Mouse (Mus musculus) brain, embryonic 18.5 days (tissue): ENCODE measurements around the gene Fis1.
"Not testable (repeated sequence)": the region's sequence is repeated elsewhere in the genome, so short reads cannot be mapped to it uniquely, and the experiment has no call there.

Experiments used
- DNase-seq: peaks from one replicate; pipeline ENCODE4 v3.0.0-alpha.2; 2012; ENCODE audit warnings: low read depth, low spot score

Gene Fis1

DNA sequence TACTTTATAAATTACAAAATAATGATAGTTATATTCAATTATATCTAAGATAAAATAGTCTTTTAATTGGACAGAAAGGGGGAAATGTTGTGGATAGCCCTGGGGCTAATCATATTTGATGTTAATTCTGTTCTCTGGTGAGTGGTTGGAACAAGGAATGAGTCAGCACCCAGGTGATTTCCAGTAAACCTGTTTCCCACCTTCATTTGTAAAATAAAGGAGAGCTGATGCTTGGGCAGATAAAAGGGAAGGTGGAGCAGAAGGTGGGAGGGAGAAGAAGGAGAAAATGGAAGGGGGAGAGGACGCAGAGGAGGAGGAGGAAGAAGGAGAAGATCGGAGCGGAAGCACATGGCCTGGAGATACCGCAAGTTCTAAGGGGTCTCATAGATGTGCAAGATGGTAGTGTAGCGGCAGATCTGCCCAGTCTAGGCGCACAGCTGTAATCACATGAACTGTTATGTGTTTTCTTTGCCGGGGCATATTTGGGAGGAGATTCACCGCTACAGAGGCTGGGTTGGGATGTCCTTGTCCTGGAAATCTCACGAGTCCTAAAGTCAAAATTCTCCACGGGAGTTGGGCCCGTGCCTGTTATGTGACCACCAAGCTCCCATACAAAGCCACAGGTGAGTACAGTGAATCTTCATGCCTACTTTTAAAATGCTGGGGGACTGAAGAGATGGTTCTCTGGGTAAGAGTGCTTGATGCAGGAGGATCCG lies 12.1 kb upstream of the Fis1 start:
- DNase-seq, result no peak

- DNase-seq, result no peak
These were observed 10.3 kb upstream of the Fis1 start for GRCm38 (mm10) chr5:136942781-136943180.

DNA sequence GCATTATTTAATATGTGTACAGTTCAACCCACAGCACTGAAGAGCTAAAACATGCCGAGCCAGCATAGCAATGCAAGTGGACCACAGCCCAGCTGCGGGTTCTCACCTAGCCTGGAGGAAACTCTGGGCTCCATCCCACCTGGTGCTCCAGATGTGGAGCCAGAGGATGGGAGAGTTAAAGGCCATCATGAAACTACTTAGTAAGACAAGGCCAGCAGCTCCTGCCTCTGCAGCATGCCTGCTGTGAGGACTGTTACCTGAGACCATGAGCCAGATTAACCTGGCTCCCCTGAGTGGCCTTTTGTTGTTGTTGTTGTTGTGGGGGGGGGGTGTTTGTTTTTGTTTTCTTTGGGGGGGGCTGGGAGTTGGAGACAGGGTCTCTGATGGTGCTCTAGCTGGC lies 9.7 kb upstream of the Fis1 start:
- DNase-seq, result no peak

GRCm38 (mm10) chr5:136945084-136945483 lies 8.0 kb upstream of the Fis1 start:
- DNase-seq, result no peak

GRCm38 (mm10) chr5:136947874-136948273 lies 5.2 kb upstream of the Fis1 start:
- no peak for DNase-seq

DNA sequence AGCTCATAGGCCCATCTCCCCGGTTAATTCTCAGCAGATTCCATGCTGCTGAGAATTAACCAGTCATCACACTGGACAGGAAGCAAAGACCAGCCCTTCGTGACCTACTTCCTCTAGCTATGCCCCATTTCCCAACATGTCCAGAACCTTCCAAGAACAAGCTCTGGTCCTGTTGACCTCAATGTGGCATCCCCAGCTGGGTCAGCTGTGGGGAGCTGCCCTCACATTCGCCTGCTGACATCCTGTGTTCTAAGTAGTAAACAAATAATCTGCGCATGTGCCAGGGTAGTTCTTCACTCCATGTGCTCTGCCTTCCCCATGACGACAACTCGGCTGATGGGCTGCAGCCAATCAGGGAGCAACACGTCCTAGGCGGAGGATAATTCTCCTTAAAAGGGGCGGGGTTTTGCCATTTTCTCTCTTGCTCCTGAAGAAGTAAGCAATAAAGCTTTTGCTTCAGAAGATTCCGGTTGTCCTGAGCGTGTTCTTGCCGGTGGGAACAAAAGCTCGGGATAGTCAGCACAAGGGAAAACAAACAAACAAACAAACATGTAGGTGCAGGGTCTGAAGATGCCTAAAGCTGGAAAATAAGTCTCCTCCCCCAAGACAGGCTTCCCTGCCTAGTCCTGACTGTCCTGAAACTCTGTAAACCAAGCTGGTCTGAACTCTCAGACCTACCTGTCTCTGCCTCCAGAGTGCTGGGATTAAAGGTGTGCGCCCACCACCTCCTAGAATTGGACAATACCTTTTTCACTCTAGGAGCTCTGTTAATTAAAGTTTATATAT lies 3.3 kb upstream of the Fis1 start:
- not testable (repeated sequence) for DNase-seq

DNA sequence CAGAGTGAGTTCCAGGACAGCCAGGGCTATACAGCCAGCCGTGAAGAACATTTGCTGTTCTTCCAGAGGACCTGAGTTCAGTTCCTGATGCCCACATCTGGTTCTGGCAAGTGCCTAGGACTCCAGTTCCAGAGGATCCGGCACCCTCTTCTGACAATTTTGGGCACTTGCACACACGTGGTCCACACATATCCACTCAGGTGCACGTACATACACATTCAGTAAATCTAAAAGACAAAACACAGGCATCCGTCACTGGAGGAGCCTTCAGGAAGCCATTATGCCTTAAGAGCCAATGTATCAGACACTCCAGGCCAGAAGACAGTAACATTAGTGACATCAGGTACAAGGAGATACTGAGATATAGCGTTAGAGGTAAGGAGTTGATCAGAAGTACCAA lies 2.6 kb upstream of the Fis1 start:
- no peak for DNase-seq

- no peak for DNase-seq
These were observed 922 bp upstream of the Fis1 start for GRCm38 (mm10) chr5:136952153-136952552.

DNA sequence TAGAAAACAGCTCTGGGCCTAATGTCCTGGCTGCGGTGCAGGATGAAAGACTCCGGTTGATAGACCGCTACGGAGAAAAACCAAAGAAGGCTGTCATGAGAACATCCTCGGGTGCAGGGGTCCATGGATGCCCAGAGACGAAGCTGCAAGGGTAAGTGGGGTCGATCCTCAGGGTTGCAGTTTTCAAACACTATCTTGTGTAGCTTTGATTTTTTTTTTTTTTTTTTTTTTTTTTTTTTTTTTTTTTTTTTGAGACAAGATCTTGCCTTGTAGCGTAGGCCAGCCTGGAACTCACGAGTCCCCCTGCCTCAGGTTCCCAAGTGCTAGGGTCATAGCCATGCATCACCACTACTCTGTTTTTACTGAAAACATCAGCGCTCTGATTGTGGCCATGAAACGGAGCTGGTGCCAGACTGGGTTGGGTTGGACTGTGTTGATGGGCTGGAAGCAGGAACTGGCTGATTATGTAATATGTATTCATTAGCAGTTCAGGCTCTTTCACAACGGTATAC lies 421 bp downstream of the Fis1 start:
- no peak for DNase-seq

DNA sequence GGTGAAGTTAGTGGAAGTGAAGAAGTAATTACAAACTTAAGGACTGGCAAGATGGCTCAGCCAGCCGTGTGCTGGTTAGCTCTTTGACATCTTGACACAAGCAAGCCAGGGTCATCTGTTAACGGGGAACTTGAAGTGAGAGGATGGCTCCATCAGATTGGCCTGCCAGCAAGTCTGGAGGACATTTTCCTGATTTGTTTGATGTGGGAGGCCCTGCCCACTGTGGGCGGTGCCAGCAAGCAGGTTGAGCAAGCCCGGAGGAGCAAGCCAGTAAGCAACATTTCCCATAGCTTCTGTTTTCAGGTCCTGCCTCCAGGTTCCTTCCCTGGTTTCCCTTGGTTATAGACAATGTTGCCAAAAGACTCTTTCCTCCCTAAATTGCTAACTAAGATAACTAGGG lies 2.5 kb downstream of the Fis1 start:
- no peak for DNase-seq

GRCm38 (mm10) chr5:136957250-136957649 lies 4.2 kb downstream of the Fis1 start:
- no peak for DNase-seq

GRCm38 (mm10) chr5:136958991-136959605 lies 6.0 kb downstream of the Fis1 start:
- DNase-seq, result no peak

GRCm38 (mm10) chr5:136960053-136960452 lies 7.0 kb downstream of the Fis1 start:
- DNase-seq, result no peak

DNA sequence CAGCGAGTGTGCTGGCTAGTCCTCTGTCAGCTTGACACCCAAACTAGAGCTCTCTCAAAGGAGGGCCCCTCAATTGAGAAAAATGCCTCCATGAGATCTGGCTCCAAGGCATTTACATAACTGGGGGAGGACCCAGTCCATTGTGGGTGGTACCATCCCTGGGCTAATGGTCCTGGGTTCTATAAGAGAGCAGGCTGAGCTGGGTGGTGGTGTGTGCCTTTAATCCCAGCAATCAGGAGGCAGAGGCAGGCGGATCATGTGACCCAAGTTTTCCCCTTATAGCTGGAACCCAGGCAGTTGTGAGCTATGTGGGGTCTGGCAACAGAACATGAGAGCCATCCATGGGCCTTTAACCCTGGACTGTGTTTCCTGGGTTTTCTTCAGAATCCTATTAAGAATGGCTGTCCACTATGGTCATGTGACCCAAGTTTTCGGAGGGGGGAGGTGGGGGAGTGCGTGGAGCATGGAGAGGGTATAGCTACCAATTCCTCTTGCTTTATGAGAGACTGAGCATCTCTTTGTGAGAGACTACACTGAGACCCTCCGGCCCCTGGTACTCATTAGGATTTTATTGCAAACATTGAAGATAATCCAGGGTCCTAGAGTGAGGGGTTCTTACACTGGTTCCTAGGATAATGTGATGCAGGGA lies 8.4 kb downstream of the Fis1 start:
- DNase-seq, result no peak

DNA sequence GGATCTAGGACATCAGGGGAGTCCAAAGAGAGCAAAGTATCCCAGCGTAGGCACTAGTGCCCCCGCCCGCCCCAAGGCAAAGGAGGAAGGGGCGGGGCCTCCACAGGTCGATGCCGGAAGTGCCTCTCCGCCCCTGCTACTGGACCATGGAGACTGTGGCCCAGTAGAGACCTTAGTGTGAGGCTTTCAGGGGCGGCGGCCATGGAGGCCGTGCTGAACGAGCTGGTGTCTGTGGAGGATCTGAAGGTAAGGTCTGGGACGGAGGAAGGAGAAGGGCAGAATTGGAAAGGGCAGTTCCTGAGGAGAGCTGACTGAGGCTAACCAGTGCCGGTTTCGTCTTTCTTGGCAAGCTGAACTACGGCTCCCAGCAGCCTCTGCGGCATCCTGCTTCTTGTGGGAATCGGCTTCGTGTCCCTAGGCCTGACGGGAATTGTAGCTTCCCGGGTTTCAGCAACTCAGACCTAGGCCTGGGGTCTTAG lies 8.9 kb downstream of the Fis1 start:
- peak; percentile 92 for DNase-seq

GRCm38 (mm10) chr5:136962501-136962900 lies 9.4 kb downstream of the Fis1 start:
- DNase-seq, result no peak

GRCm38 (mm10) chr5:136962966-136963540 lies 10.0 kb downstream of the Fis1 start:
- DNase-seq, result no peak

DNA sequence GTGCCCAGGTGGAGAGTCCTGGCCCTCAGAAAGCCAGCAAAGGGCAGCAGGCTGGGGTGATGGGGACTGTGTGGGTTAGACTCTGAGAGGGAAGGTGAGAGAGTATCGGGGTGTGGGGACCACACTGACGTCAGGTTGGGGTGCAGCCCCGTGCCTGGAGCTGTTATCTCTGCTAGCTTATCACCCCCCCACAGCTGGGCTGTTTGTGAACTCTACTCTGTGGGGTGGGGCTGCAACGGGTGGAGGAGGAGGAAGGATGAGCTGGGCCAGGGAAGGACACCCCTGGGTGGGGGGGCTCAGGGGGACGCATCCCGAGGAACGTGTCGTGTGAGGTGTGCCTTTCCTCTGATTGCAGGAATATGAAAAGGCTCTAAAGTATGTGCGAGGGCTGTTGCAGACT lies 12.1 kb downstream of the Fis1 start:
- DNase-seq, result no peak

- no peak for DNase-seq
These were observed 12.6 kb downstream of the Fis1 start for GRCm38 (mm10) chr5:136965686-136966085.

- DNase-seq, result no peak
These were observed 13.3 kb downstream of the Fis1 start, which contains the start of gene Cldn15 for GRCm38 (mm10) chr5:136966331-136966730. Gene Cldn15 (plus strand): TSS chr5:136966616.

GRCm38 (mm10) chr5:136966861-136967455 lies 13.9 kb downstream of the Fis1 start:
- DNase-seq, result no peak
